Mouse (Mus musculus) lung, postnatal 0 days (tissue): ENCODE results near the gene Set. TPM values are rescaled to one million over a fixed set of nuclear protein-coding genes. Genes with fewer than 3 reads are reported as not detected.
A peak's percentile ranks its signal among the peaks of the same experiment; 100 is the strongest.

Source experiments
- ATAC-seq: fragments of 200-750 bp; cut with Nextera tagmentation; 2 replicates; pipeline ENCODE4 v1.8.0; 2017; ENCODE audit warnings: moderate library complexity
- DNase-seq: peaks from one replicate; pipeline ENCODE4 v3.0.0-alpha.2; 2016; ENCODE audit warnings: low spot score
- H3K27ac ChIP-seq: fragments of 300-500 bp; sonication (generic); 2 replicates; pipeline ENCODE4 v1.5.1; 2014; ENCODE audit warnings: antibody characterized with exemption, mild to moderate bottlenecking, low read length, mixed read lengths
- H3K27me3 ChIP-seq: fragments of 300-500 bp; sonication (generic); replicated peaks from 2 replicates; pipeline ENCODE4 v1.6.1; 2014; ENCODE audit warnings: low read length, mixed read lengths; ENCODE audit not compliant: insufficient read depth
- H3K36me3 ChIP-seq: fragments of 300-500 bp; sonication (generic); 2 replicates; pipeline ENCODE4 v1.6.1; 2014; ENCODE audit warnings: low read length, mixed read lengths; ENCODE audit not compliant: insufficient read depth
- H3K4me1 ChIP-seq: fragments of 300-500 bp; sonication (generic); 2 replicates; pipeline ENCODE4 v1.6.1; 2014; ENCODE audit warnings: antibody characterized with exemption, low read depth, low read length, mixed read lengths; ENCODE audit not compliant: insufficient read depth
- H3K4me2 ChIP-seq: fragments of 300-500 bp; sonication (generic); replicated peaks from 2 replicates; pipeline ENCODE4 v1.6.1; 2014; ENCODE audit warnings: low read depth, mild to moderate bottlenecking, low read length, moderate library complexity, mixed read lengths
- H3K4me3 ChIP-seq: fragments of 300-500 bp; sonication (generic); 2 replicates; pipeline ENCODE4 v1.5.1; 2014; ENCODE audit warnings: low read depth, low read length
- H3K9ac ChIP-seq: fragments of 300-500 bp; sonication (generic); replicated peaks from 2 replicates; pipeline ENCODE4 v1.6.1; 2014; ENCODE audit warnings: low read depth, mild to moderate bottlenecking
- H3K9me3 ChIP-seq: fragments of 300-500 bp; sonication (generic); 2 replicates; pipeline ENCODE4 v1.6.1; 2016; ENCODE audit warnings: low read length, mixed read lengths
- CTCF ChIP-seq: IDR thresholded peaks from 2 replicates; pipeline ENCODE4 v1.5.1; 2016; ENCODE audit warnings: antibody characterized with exemption, mild to moderate bottlenecking
- EP300 ChIP-seq: IDR thresholded peaks from 2 replicates; pipeline ENCODE4 v1.6.1; 2016; ENCODE audit warnings: antibody characterized with exemption, mild to moderate bottlenecking, control low read depth
- WGBS: fragments of 180-500 bp; shearing (Covaris S2); extraction: QIAGEN DNeasy Blood & Tissue Kit; methylation state at CpG from one replicate; pipeline ENCODE4 v1.1.7; 2014; 5-methylcytosine and 5-hydroxymethylcytosine counted together
- polyA plus RNA-seq: library from polyadenylated mRNA; unstranded; fragments of >200 nt; fragmentation: Nextera tagmentation; extraction: Ambion mirVana; gene quantifications from 2 replicates; pipeline ENCODE4 v1.2.1, GENCODE M21; 2015

Set gene
- polyA plus RNA-seq, 1 experiment from 2014 or later = 167 TPM

DNA sequence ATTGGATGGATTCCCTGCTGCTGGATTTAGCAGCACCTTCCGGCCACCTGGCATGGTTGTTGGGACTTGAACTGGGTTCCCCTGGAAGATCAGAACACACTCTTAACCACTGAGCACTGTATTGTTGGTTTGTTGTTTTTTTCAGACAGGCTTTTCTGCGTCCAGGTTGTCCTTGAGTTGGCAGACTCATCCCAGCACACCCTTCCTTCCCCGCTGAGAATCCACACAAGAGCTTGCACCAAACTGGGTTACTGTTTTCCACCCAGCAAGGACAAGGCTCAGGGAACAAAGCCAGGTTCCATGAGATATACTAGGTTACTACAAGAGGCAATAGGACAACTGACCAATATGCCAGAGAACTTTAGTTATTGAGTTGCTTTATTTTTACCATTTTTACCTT, 442 bp upstream of the Set start:
- TF ChIP-seq EP300 = no peak
- TF ChIP-seq CTCF = no peak
- 0 out of 2 replicates have a peak, but pooled peaks cover 3% of the 10 kb centered on the region for H3K4me1 ChIP-seq
- ATAC-seq = no peak

DNA sequence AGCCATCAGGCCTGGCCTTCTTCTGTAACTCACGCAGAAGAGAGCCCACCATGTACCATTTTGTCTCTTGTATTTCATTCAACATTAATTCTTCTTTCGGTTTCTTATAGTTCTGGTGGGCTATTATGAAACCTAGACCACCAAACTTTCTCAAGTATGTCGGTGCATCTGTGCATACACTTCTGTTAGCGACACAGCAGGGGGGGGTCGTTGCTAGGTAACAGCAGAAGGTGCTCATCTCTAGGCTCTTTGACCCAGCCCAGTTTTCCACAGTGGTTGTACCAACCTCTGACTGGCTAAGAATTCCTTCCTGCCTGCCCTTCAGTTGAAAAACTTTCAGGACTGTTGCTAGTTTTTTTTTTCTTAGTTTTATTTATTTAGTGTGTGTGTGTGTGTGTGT, 1.2 kb downstream of the Set start:
- no peak overlapping the region for H3K9ac ChIP-seq
- H3K36me3 ChIP-seq = no peaks in the 10 kb centered on the region
- peaks cover 9% of the 10 kb centered on the region for H3K4me1 ChIP-seq
- TF ChIP-seq CTCF (no peak), EP300 (no peak)
- H3K27me3 ChIP-seq = no peaks in the 10 kb centered on the region
- no peaks in the 10 kb centered on the region for H3K9me3 ChIP-seq
- DNase-seq (no peak), ATAC-seq (no peak)
- WGBS = 58% methylated on average over 5 of the region's 5 CpGs
- no peak overlapping the region for H3K4me3 ChIP-seq
- H3K4me2 ChIP-seq = no peak overlapping the region
- H3K27ac ChIP-seq = no peak overlapping the region

More for the DNA sequence above, 442 bp upstream of the Set start:
- Histone ChIP-seq H3K4me3 (no peak overlapping the region), H3K4me2 (no peak overlapping the region), H3K9me3 (no peaks in the 10 kb centered on the region), H3K27ac (no peak overlapping the region), H3K27me3 (no peaks in the 10 kb centered on the region), H3K36me3 (no peaks in the 10 kb centered on the region), H3K9ac (no peak overlapping the region)
- 84% methylated on average over 3 of the region's 3 CpGs for WGBS
- no peak for DNase-seq

DNA sequence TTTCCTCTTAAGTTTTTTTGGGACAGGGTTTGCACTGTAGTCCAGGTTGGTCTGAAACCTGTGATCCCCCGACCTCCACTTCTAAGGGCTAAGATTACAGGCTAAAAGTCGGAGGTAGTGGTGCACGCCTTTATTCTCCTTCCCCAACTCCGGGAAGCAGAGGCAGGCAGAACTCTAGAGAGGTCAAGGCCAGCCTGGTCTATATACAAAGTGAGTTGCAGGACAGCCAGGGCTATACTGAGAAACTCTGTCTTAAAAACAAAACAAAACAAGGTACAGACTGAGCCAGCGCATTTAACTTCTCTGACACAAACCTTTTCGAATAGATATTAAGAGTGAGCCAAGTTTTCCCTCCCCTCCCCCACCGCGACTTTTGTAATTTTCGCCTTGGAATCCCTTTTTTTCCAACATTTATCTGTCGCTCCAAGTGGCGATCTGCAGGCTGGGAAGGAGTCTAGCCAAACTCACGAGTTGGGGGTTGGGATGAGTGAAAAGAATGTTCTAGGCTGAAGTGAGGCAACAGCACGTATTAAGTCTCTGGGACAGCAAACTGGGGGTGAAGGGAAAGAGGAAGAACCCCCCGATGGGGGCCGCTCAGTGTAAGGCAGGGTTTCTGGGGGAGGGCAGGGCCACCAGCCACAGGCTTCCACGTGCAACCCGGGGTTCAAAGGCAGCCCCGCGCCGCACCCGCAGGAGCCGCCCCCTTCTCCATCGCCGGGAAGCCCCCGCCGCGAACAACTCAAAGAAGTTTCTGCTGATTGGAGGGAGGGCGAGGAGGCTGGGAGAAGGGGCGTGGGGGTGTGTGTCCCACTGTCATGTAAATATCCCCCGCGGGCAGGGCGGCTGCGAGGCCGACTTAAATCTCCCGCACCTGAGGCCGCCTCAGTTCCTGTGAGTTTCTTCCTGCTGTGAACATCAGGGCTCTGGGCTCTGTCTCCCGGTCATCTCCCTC, 4.3 kb downstream of the Set start:
- ATAC-seq (no peak), DNase-seq (peak; percentile 87)
- H3K4me3 ChIP-seq = peak overlapping the region; percentile 51
- TF ChIP-seq EP300 = no peak
- TF ChIP-seq CTCF = no peak
- no peaks in the 10 kb centered on the region for H3K9me3 ChIP-seq
- H3K9ac ChIP-seq = peak overlapping the region; percentile 69
- H3K36me3 ChIP-seq = no peaks in the 10 kb centered on the region
- H3K27me3 ChIP-seq = no peaks in the 10 kb centered on the region
- H3K27ac ChIP-seq = peak overlapping the region; percentile 91
- WGBS = 9% methylated on average over 32 of the region's 37 CpGs
- H3K4me2 ChIP-seq = peak overlapping the region; percentile 86
- H3K4me1 ChIP-seq = peaks cover 14% of the 10 kb centered on the region

DNA sequence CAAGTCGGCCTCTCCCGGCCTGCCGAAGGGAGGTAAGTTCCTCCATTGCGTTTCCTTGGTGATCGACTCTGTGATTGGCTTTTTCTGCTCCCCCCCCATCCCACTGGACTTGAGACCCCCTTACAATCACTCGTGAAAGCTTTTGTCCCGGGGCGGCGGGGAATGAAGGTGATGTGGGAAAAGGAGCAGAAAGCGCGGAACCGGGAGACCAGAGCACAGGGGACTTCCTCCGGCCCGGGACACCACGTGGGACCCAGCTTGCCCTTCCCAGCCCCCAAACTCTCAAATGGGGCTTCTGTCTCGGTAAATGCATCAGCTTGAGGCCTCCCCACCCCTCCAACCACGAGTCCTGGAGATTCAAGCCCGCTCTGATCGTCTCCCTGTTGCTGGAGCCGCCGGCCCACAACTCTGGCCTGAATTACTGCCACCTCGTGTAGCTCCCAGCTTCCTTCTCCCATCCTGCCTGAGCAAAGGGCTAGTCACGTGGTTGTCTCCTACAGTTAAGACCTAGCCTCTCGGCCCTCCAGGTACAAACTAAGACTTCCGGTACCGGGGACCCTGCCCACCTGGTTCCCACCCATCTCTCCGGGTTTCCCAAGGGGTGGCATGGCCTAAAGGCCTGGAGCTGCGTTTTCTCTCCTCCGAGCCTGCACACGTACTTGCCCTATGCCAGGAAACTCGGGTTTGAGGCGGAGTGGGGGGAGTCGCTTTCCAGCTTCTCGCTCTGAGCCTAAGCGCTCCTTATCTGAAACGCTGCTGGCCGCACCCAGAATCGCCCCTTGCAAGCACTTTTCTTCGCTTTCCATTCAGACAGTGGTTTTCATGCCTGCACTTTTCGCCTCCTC, 5.3 kb downstream of the Set start:
- peaks cover 14% of the 10 kb centered on the region for H3K4me1 ChIP-seq
- TF ChIP-seq CTCF (no peak), EP300 (no peak)
- DNase-seq = peak; percentile 85
- no peaks in the 10 kb centered on the region for H3K27me3 ChIP-seq
- peak overlapping the region; percentile 69 for H3K9ac ChIP-seq
- ATAC-seq = peak; percentile 22
- H3K4me2 ChIP-seq = peak overlapping the region; percentile 86
- H3K36me3 ChIP-seq = no peaks in the 10 kb centered on the region
- WGBS = under 1% methylated on average over 40 of the region's 40 CpGs
- peak overlapping the region; percentile 51 for H3K4me3 ChIP-seq
- no peaks in the 10 kb centered on the region for H3K9me3 ChIP-seq
- H3K27ac ChIP-seq = peak overlapping the region; percentile 91

DNA sequence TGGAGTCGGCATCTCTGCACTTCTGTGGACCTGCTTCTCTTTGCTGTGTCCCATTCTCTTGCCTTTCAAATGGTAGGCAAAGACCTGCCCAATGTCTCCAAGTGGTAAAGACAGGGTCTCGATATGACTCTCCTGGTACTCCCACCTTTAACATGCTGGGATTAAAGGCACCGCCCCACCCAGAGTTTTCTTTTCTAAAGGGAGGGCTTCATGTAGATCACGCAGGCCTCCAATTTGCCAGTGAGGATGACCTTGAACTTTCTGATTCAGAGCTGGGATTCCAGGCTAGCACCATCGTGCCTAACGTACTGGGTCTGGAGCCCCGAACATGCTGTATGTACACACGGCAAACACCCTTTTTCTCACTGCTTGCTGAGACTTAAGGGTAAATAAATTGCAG, 6.1 kb downstream of the Set start:
- peak; percentile 6 for DNase-seq
- Histone ChIP-seq H3K9ac (peak overlapping the region; percentile 69), H3K9me3 (no peaks in the 10 kb centered on the region), H3K4me3 (peak overlapping the region; percentile 51), H3K4me2 (peak overlapping the region; percentile 86), H3K4me1 (peaks cover 14% of the 10 kb centered on the region), H3K27ac (peak overlapping the region; percentile 91), H3K27me3 (no peaks in the 10 kb centered on the region), H3K36me3 (no peaks in the 10 kb centered on the region)
- no peak for ATAC-seq
- TF ChIP-seq EP300 (no peak), CTCF (no peak)
- WGBS = 5% methylated on average over 8 of the region's 8 CpGs

DNA sequence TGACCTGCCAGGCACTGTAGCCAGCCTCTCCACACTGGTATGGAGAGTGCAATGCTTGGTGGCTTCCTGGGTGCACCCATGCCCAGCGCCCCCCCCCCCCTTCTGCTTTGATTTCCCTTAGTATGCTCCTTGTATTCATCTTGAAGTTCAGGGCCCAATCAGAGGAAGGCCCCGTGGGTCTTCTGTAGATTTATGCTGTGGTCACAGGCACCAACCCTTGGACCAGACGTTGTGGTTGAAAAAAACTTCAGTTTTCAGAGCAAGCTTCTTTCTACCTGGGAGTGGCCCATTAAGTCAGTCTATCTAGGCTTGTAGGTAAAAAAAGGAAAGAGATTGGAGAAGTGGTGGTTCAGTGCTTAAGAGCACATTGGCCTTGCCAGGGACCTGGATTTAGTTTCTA, 6.6 kb downstream of the Set start:
- Histone ChIP-seq H3K9ac (no peak overlapping the region), H3K4me2 (peak overlapping the region; percentile 86), H3K4me3 (0 out of 2 replicates have a peak overlapping the region, but pooled peaks have one; percentile 51), H3K27me3 (no peaks in the 10 kb centered on the region), H3K4me1 (peaks cover 14% of the 10 kb centered on the region), H3K27ac (peak overlapping the region; percentile 91), H3K36me3 (no peaks in the 10 kb centered on the region), H3K9me3 (no peaks in the 10 kb centered on the region)
- 15% methylated on average over 3 of the region's 3 CpGs for WGBS
- DNase-seq = peak; percentile 27
- ATAC-seq = no peak
- no peak for TF ChIP-seq EP300
- no peak for TF ChIP-seq CTCF
